Mouse (Mus musculus) CH12.LX (cell line): ENCODE results near the gene Cck.

Source experiments
- CHD2 ChIP-seq: IDR thresholded peaks from 2 replicates; pipeline ENCODE4 v1.6.1; 2011; ENCODE audit warnings: low read length, improper control_type of control experiment
- CTCF ChIP-seq, 2 experiments: IDR thresholded peaks in 1 of 2; conservative IDR thresholded peaks in 1 of 2; 2 replicates each; pipeline ENCODE4 v1.5.1; 2011 to 2012; ENCODE audit warnings: low read depth in 2 of 2, low read length in 2 of 2, improper control_type of control experiment in 1 of 2, inconsistent platforms in 1 of 2, mild to moderate bottlenecking in 1 of 2, moderate library complexity in 1 of 2
- EP300 ChIP-seq: IDR thresholded peaks from 2 replicates; pipeline ENCODE4 v1.6.1; 2011; ENCODE audit warnings: low read length, improper control_type of control experiment
- MAX ChIP-seq: IDR thresholded peaks from 2 replicates; pipeline ENCODE4 v1.6.1; 2011; ENCODE audit warnings: low read length, improper control_type of control experiment
- MYC ChIP-seq: IDR thresholded peaks from 2 replicates; pipeline ENCODE4 v1.6.1; 2011; ENCODE audit warnings: low read depth, mild to moderate bottlenecking, improper control_type of control experiment, low read length
- NELFE ChIP-seq: IDR thresholded peaks from 2 replicates; pipeline ENCODE4 v1.6.1; 2011; ENCODE audit warnings: low read depth, low read length, improper control_type of control experiment
- NRF1 ChIP-seq: IDR thresholded peaks from 2 replicates; pipeline ENCODE4 v1.6.1; 2014; ENCODE audit warnings: low read depth, mild to moderate bottlenecking, inconsistent platforms, low read length, improper control_type of control experiment, moderate library complexity
- POLR2AphosphoS2 ChIP-seq: IDR thresholded peaks from 2 replicates; pipeline ENCODE4 v1.6.1; 2011; ENCODE audit warnings: low read depth, low read length, improper control_type of control experiment
- RAD21 ChIP-seq: IDR thresholded peaks from 2 replicates; pipeline ENCODE4 v1.6.1; 2011; ENCODE audit warnings: low read depth, mild to moderate bottlenecking, low read length, improper control_type of control experiment, moderate library complexity
- SIN3A ChIP-seq: IDR thresholded peaks from 2 replicates; pipeline ENCODE4 v1.6.1; 2012; ENCODE audit warnings: low read length, improper control_type of control experiment, inconsistent platforms
- UBTF ChIP-seq: IDR thresholded peaks from 2 replicates; pipeline ENCODE4 v1.6.1; 2012; ENCODE audit warnings: low read depth, mild to moderate bottlenecking, inconsistent platforms, low read length, improper control_type of control experiment, moderate library complexity
- ZMIZ1 ChIP-seq: IDR thresholded peaks from 2 replicates; pipeline ENCODE4 v1.6.1; 2012; ENCODE audit warnings: low read depth, mild to moderate bottlenecking, inconsistent platforms, low read length, improper control_type of control experiment
- ZNF384 ChIP-seq: IDR thresholded peaks from 2 replicates; pipeline ENCODE4 v1.6.1; 2012; ENCODE audit warnings: low read depth, low read length, improper control_type of control experiment, inconsistent platforms

- TF ChIP-seq UBTF (no peak), MYC (no peak), POLR2AphosphoS2 (no peak), SIN3A (no peak), EP300 (no peak), CTCF (conservative IDR thresholded peaks at IDR 0.05 in 1 of 2, IDR thresholded peaks at IDR 0.05 in 1 of 2; ENCODE audit: low read depth in 2 of 2, low read length in 2 of 2) (no peak), ZMIZ1 (no peak), ZNF384 (no peak), MAX (no peak), NRF1 (no peak), NELFE (no peak), RAD21 (no peak), CHD2 (no peak)
Measured at GRCm38 (mm10) chr9:121475488-121476452, 19.7 kb downstream of the Cck start.
